Mouse (Mus musculus): ENCODE measurements at regions not wholly inside any gene's neighbourhood (a gene's known extent, or its start where the extent isn't known, plus 50 kb on each side); places are given as distances from the start of the nearest gene placed in this dataset.

DNA sequence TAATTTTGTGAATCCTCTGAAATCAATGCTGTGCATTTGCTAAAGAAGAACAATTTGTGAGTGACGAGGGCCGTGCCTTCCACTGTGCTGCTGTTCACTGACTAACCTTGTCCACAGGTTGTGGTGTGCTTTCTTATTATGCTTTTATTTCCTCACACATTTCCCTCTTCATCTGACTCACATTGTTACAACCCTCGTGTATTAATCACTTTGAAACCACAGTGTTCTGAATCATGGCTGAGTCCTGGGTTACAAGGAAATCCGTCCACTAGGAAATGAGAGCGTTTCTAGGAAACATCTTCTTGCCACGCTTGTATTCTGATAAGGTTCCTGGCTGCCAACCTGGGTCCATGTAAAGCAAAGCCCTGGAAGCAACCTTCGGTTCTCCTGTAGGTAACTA, 163.8 kb upstream of the Mocs2 start:
- POLR2A ChIA-PET = no interaction called here
- CTCF ChIA-PET = no interaction called here

DNA sequence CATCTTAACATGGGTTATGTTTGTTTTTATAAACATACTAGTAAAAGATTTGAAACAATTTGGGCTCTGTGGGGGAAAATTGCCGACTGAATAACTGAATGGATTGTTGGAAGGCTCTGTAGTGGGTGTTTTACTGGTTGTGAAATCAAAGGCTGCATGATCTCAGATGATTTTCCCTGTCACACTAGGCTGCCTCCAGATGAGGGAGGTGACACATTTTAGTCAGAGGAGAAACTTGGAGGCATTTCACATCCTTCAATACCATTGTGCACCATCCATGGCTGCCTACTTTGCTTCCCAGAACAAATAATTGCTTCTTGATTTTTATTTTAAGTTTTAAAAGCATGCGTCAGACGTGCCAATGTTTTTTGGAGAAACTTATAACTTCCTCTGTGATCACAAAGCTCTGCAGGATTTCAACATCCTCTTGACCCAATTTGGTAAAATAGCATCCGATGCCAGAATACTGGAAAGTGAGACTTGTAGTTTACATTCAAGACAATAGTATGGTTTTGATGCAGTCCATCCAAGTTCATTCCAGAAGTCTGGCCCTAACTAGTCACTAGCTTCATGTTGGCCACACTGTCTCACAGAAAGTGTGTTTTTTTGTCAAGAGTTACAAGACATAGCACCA, 163.0 kb upstream of the Mocs2 start:
- ChIA-PET POLR2A (no interaction called here), CTCF (no interaction called here)

DNA sequence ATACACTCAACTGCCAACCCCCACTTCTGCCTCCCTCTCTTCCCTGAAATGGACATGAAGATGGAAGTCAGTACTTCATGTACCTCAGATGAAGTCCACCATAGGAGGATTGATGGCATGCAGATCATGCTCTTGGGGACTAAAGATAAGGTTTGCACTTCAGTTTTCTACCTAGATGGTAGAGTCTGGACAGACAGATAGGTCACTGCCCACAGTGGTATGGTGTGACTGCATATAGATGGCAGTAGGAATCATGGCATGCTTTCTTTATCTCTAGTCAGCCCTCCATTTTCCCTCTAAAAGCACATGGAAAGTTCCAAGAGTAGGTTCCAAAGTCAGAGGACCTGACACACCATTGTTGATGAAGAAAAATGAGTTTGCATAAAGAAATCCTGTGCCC, 145.6 kb upstream of the Mocs2 start:
- ChIA-PET POLR2A (no interaction called here), CTCF (no interaction called here)

DNA sequence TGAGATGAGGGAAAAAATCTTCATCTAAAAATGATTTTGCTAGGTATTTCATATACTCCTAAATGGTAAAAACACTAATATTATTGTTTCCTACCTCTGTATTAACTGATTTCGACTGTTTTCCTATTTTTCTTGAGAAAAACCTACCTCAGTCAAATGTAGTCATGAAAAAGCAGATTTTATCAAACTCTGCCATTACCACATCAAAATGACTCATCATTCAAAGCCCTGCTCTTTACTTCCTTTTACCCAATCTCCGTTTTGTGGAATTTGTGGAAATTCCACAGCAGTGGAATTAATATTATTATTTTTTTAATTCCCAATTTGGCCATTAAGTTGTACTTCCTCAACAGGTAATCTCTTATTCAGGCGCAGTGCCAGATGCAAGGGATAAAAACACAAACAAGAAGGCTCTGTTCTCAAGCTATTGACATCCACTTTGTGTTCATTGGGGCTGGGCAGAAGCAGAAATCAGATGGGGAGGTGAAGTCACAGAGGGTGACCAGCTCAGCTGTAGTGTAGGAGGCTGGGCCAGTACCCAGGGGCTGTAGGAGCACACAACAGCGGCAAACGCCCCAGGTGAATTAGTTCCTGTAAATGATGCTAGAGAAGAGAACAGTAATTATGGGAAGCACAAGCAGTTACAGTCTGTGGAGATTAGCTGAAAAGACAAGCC, 138.2 kb upstream of the Mocs2 start:
- ChIA-PET CTCF (no interaction called here), POLR2A (no interaction called here)

DNA sequence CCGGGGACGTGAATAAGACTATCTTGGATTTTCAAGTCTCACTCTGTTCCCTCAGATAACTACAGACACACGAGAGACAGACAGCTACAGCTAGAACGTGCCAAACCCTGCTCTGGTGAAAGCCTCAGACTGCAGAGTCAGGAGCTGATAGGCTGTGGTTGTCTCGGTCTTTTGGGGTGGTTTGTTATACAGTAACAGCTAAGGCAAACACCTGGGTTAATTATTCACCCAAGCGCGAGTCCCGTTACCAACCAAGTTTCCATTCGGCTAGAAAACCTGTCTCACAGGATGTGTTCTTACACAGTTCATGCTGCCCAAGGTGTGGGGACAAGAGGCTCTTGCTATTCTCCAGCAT, 137.7 kb upstream of the Mocs2 start:
- POLR2A ChIA-PET = no interaction called here
- CTCF ChIA-PET = no interaction called here

DNA sequence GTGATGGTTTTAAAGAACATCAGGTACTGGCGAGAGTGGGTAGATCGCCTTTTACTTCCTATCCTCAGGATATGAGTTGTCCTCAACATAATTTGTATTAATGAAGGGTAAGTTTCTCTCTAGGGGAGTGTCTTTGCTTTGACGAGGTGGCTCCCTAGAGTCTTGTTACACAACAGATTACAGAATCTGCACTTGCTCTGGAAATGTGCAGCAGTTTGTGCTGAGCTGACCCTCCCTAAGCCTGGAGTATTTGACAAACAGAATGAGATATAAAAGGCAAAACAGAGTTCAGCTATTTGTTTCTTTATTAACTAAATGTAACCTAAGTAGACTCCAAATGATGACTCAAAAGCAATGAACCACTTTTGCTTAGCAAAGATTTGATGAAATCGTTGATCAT, 136.8 kb upstream of the Mocs2 start:
- POLR2A ChIA-PET = no interaction called here
- CTCF ChIA-PET = no interaction called here

DNA sequence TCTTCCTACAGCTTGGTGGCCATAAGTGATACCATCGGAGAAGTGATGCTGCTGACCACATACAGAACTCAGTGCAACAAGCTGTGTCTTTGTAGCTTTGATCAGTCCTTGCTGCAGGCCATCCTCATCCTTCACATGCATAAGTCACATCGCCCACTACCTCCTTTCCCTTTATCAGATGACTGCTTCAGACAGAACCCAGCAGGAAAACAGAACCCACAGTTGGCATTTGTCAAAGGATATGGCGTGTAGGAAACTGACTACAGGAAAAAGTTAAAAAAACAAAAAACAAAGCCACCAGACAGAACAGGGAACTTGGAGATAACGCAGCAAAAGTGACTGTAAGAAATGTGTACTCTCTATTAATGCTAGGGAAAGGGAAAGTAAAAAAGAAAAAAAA, 136.1 kb upstream of the Mocs2 start:
- POLR2A ChIA-PET = no interaction called here
- CTCF ChIA-PET = no interaction called here

DNA sequence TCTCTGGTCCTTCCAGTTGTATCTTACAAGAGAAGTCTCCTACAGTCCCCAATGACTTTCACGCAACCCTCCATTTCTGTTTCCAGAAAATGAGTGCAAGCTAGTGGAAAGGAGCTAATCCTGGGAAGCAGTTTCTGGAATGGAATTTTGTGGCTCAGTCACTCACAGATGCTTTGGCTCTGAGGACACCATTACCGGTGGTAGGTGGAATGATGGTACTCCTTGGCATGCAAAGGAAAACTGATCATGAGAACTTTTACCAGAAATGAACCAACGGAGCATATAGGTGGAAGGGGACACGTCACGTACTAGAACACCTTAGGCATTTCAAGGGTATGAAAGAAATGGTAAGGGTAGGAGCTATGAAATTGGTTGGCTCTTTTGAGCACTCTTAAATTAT, 135.1 kb upstream of the Mocs2 start:
- POLR2A ChIA-PET = no interaction called here
- CTCF ChIA-PET = no interaction called here

DNA sequence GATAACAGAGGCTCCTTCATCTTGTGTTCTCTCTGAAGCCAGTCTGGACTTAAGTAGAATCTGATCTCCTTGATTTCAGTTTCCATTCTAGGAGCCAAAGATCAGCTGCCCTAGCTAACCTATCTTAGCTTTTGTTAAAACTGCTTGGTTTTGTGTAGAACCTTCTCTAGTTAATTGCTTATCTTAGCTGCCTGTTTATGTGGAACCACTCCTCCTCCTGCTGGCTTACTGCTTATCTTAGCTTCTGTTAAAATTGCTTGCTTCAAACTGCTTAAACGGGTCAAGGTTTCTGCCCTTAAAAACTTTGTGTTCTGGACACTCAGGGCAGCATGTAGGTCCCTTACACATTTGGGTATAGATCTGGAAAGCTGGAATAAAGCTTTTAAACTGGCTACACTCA, 133.7 kb upstream of the Mocs2 start:
- ChIA-PET CTCF (no interaction called here), POLR2A (no interaction called here)

DNA sequence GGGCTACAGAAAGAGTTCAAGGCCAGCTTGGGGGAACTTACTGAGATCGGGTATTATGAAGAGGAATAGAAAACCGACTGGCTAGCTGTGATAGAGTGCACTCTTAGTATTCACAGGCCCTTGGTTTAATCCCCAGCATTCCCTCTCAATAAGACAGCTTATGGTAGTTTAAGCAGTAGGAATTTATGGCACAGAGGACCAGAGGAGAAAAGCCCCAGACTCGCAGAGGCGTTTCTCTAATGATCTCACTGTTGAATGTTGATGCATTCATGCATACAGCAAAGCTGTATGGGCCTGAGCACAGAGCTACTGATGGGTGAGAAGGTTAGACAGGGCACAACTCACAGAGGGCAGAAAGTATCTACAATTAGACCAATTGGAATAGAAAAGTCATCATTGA, 132.7 kb upstream of the Mocs2 start:
- POLR2A ChIA-PET = no interaction called here
- CTCF ChIA-PET = no interaction called here

DNA sequence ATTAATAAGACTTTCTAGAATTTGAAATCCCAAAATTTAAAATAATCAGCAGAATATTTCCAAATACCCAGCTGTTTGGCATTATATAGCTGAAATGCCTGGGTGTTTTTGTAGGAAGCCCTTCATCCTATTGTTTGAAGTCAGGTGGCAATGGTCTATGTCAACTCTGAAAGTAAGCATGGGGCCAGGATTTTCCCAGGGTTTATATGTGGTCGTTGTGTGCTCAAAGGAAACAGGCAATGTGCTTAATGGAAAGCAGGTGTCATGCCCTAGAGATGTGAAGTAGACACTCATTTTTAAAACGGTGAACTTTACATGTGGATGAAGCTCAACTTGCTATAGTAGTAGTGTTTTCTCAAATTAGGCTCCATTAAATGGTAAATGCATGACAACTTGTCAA, 105.4 kb upstream of the Mocs2 start:
- ChIA-PET CTCF (no interaction called here), POLR2A (interaction anchor here in 1 of 4 experiments (0.6 kb wide), 1 partner anchor 158 kb away, joined by 3 read pairs; no protein-coding TSS in a partner anchor)

DNA sequence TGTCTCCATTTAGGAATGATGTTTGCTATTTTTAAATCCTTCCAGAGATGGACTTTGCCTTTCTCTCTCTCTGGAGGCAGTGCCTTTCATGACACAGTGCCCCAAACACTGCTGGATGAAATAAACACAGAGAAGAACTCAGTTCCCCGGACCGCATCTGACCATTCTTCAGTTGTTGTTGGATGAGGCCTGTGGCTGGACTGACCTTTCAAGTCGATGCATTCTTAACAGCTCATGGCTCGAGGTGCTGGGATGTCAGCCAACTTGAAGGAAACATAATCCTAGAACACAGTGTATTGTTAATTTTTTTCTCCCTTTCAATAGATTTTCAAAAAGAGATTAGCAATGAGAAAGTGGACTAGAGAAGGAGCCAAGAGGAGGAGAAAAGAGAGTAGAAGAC, 98.3 kb upstream of the Mocs2 start:
- ChIA-PET CTCF (no interaction called here), POLR2A (no interaction called here)

DNA sequence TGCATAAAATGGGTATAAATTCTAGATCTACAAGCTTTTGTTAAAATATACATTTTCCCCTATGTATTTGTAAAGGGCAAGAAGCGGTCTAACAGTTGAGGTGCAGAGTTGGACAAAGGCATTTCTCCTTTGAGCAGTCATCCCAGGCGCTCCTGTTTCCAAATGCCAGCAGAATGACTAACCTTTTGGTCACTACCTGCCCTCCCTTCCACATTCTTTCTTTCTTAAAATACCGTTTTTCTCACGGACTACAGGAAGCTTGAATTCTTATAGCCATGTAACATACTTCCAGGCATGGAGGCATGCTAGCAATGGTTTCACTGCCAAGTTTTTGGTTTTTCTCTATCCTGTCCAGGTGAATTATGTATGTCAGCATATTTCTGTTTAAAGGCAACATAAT, 91.2 kb upstream of the Mocs2 start:
- POLR2A ChIA-PET = no interaction called here
- CTCF ChIA-PET = no interaction called here

DNA sequence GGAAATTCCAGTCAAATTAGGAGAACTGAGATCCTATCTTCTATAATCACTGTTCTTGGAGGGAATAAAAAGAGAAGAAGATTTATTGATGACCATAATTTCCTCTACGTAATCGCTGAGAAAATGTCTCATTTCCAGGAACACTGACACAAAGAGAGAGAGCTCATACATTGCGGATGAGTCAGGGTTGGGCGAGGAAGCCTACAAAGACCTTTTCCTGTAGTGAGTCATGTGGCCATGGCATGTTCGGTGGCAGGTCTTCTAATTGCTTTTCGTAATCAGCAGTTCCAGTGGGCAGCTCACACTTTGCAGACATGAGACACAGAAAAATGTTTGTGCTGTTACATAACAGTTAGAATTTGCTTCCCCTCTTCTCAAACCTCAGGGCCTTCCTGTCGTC, 83.0 kb upstream of the Mocs2 start:
- CTCF ChIA-PET = no interaction called here
- POLR2A ChIA-PET = no interaction called here

DNA sequence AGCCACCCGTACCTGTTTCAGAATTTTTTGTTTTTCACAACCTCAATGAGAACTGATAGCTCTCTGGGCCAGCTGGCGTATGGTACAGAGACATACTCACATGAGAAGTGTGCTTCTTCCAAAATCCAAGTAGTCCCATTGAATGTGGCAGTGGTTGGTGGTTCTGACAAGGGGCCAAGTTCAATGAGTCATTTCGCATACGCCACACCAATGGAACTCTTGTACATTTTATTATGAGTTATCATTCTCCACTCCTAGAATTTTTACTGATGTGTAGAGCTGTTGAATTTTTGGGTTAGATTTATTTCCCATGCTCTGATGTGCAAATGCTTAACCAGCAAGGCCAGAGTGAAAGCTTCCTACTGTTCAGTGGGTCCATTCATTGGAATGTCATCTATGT, 82.0 kb upstream of the Mocs2 start:
- CTCF ChIA-PET = no interaction called here
- POLR2A ChIA-PET = no interaction called here

DNA sequence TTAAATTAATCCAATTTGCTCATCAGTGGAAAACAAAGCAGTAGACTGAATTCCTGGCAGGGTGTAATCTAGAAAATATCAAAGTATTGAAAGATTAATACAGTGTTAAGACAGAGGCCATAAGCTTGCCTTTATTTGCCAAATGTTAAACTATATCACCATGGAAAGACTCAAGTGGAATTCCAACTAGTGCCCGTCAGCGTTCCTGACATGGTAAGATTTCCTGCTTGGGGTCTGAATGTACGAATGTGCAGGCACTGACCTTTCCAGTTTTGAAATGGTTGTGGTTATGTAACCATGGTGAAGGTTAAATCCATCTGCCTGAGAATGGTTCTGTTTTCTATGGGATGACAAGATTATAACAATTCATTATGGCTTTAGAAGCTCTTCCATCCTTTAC, 75.5 kb upstream of the Mocs2 start:
- POLR2A ChIA-PET = no interaction called here
- CTCF ChIA-PET = no interaction called here

DNA sequence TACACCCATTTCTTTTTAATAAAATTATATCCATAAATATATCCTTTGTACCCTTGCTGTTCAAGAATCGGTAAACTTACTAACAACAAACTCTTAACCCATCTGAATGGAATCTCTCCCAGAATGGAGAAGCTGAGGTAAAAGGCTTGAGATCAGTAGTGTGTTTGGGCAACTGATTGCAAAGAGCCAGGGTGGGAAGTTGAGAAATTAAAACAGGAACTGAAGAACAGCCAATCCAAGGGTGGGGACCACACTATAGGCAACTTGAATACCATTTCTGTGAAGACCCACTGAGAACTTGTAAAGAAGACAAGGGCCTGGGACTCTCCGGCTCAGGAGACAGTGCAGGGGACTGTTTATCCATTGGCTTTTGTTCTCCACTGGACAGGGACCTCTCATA, 72.2 kb upstream of the Mocs2 start:
- CTCF ChIA-PET = no interaction called here
- POLR2A ChIA-PET = no interaction called here

DNA sequence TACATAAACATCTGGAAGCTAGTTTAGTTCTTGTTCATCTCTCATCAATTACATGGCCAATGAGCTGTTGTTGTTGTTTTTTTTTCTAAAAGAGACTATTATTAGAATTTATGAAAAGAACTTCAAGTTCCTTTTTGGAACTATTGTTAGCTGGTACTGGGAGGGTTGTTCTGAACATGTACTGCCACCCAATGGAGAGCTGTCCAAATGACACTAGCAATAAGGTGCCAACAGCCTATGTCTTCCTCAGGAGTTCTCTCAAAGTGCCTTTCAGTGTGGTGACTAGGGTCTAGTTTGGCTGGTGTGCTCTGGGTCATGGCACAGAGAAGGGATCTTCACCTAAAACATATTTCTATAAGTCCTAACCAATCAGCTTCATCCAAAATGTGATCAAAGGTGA, 60.6 kb upstream of the Mocs2 start:
- POLR2A ChIA-PET = interaction anchor here in 1 of 4 experiments (0.7 kb wide), 1 partner anchor 229 kb away, joined by 4 read pairs; no protein-coding TSS in a partner anchor
- CTCF ChIA-PET = interaction anchor here in 2 of 4 experiments (0.7 to 1.1 kb wide), 2 partner anchors 360 to 866 kb away, joined by 3 read pairs; no protein-coding TSS in a partner anchor

DNA sequence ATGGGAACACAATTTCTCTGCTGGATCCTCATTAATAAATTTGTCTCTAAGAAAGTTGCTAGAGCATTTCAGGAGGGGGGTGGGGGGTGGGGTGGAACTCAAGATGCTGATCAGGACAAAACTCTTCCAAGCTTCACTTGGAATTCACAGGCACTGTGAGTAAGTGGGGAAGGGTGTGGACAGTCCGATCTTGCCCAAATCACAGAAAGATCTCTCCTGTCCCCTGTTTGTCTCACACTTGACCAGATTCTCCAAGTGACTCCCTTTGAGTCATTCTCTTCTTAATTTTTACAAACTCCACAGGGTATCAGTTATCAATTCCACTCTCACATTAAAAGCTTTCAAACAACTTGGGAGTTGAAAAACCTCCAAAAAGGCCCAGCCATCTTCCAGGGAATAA, 58.1 kb upstream of the Mocs2 start:
- ChIA-PET CTCF (no interaction called here), POLR2A (no interaction called here)

DNA sequence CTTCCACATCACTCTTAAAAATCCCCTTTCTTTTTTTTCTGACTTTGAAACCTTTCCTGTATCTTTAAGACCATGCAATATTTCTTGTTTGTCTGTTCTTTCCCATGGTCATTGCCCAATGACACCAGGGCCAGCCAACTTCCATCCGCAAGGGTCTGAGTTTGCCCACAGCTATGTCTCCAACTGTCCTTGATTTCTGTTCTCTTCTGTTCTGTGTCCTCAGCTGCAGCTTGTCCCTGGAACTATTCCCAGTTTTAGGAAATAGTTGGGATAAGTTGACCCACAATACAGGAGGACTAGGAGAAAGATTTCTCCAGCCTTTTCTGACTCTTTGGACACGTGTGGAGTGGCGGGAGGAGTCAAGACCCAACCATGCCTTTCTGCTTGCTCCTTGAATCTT, 57.1 kb upstream of the Mocs2 start:
- CTCF ChIA-PET = no interaction called here
- POLR2A ChIA-PET = no interaction called here

All from embryonic stem cell, embryonic (primary cell).